Mouse (Mus musculus): ENCODE results near the gene Stmn1.

DNA sequence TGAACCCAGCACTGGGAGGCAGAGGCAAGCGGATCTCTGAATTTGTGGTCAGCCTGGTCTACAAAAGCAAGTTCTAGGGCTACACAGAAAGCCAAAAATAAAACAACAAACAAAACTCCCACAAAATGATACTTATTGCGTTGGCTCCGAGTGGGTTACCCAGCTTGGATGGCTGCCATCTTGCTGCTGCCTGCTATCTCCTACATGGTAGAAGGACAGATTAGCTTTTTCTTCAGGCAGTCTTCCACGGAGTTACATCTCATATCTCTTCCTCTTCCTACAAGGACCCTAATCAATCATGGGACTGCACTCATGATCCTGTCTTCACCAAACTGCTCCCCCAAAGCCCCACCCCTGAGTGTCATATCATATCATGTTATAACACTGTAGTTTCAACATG lies 28.2 kb upstream of the Stmn1 start:
- TF ChIP-seq POLR2A (IDR thresholded peaks at IDR 0.05; ENCODE audit: borderline replicate concordance, insufficient read depth, low read length) (no peak), CTCF (IDR thresholded peaks at IDR 0.05; ENCODE audit: borderline replicate concordance, insufficient read depth, low read depth, low read length) (no peak)

Measured in cerebellum, adult 2 months (tissue).